Mouse (Mus musculus): ENCODE measurements around the gene Pknox2. TPM values are rescaled to one million over a fixed set of nuclear protein-coding genes. Genes with fewer than 3 reads are reported as not detected.

Pknox2 gene
- polyA plus RNA-seq, 1 experiment from 2014 or later: 14.5 TPM

DNA sequence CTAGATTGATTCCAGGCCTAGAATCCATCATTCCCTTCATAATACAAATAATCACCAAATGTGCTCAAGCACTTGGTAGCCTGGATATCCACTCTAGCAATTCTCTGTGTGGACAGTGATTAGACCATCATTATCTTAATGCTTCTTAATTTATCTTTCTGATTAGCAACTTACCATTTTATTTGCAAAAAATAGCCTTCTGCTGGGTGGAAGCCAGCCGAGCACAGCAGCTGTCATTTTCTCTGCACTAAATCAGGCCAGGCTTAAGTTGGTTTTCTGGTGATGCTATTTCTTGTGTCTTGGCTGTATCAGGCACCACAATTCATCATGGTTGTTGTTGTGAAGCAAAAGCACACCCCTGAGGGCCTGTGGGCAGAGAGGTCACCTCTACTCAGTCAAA, 112.9 kb downstream of the Pknox2 start:
- Histone ChIP-seq H3K27me3 (peaks cover 53% of the 10 kb centered on the region), H3K4me3 (no peak overlapping the region), H3K36me3 (no peaks in the 10 kb centered on the region), H3K4me1 (peaks cover 51% of the 10 kb centered on the region), H3K9me3 (no peaks in the 10 kb centered on the region), H3K27ac (no peak overlapping the region), H3K9ac (no peak overlapping the region), H3K4me2 (replicated peaks) (no peak overlapping the region)
- 48% methylated on average over 1 of the region's 1 CpGs for WGBS
- no peak for ATAC-seq (ENCODE audit: low FRiP score, low read depth)

DNA sequence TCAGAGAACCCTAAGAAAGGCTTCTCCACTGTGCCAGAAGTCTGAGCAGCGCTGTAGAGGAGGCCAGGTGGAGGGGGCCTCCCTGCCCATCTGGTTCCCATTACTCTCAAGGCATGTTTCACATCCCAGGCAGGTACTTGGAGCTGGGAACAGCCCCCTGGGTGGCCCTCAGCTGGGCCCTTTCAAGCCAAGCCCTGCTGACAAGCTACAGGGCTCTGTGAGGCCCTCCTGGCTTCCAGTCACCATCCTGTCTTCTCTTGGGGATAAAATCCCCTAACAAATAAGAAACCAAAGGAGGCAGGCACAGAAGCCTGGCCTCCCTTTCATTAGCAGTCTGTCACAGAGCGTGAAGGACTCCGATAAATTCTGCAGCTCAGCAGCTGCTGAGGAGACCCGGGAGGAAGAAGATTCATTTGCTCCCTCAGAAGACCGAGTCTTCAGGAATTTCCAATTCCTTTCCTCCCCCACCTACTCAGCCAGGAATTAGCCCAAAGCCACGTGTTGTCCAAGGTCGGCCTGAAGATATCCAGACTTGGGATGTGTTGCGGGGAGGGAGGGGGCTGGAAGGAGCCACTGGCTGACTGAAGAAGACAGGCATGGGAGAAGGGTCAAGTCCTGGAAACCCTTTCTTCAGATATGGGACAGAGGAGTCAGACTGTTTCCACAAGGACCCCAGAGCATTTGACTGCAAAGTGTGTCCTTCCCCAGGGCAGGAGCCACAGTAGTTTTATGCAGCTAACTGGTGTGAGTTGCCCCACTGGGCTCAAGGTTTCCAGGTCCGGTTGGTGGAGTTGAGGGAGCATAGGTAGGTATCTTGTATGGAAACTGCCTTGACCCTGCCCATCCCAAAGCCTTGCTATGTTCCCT, 116.6 kb downstream of the Pknox2 start:
- 12% methylated on average over 9 of the region's 9 CpGs for whole genome bisulfite sequencing
- H3K36me3 ChIP-seq: no peaks in the 10 kb centered on the region
- no peaks in the 10 kb centered on the region for H3K9me3 ChIP-seq
- no peak overlapping the region for H3K4me3 ChIP-seq
- ATAC-seq (ENCODE audit: low FRiP score, low read depth): peak; percentile 91
- H3K27ac ChIP-seq: peak overlapping the region; percentile 35
- peaks cover 54% of the 10 kb centered on the region for H3K4me1 ChIP-seq
- peak overlapping the region; percentile 45 for H3K4me2 ChIP-seq (replicated peaks)
- H3K9ac ChIP-seq: no peak overlapping the region; the same call in 1 of the 2 replicates
- H3K27me3 ChIP-seq: peaks cover 69% of the 10 kb centered on the region

DNA sequence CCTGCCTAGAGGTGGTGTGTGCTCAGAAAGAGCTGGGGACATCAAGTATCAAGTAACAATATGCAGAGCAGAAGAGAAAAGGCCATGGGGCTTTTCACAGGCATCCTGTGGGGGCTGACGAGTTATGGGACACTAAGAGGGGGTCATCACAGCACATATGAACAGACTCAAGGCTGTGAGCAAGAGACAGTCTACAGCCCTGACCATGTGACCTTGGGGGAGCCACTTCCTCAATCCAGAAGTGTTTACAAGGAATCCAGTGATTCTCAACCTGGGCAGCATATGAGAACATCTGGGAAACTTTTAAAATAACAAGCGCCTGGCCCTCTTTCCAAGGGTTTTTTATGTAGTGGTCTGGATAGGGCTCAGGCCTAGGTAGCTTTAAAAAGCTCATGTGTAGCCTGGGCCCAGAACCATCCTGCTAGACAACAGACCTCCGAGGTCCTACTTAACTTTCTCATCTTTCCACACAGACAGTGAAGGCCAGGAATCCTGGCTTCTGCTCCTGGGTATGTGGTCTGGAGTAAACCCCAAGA, 117.3 kb downstream of the Pknox2 start:
- ATAC-seq (ENCODE audit: low FRiP score, low read depth): peak; percentile 66
- Histone ChIP-seq H3K4me3 (no peak overlapping the region), H3K27ac (peak overlapping the region; percentile 35), H3K9ac (no peak overlapping the region), H3K4me2 (replicated peaks) (peak overlapping the region; percentile 45), H3K4me1 (peaks cover 55% of the 10 kb centered on the region), H3K36me3 (no peaks in the 10 kb centered on the region), H3K9me3 (no peaks in the 10 kb centered on the region), H3K27me3 (peaks cover 76% of the 10 kb centered on the region)
- WGBS: 13% methylated on average over 3 of the region's 3 CpGs

DNA sequence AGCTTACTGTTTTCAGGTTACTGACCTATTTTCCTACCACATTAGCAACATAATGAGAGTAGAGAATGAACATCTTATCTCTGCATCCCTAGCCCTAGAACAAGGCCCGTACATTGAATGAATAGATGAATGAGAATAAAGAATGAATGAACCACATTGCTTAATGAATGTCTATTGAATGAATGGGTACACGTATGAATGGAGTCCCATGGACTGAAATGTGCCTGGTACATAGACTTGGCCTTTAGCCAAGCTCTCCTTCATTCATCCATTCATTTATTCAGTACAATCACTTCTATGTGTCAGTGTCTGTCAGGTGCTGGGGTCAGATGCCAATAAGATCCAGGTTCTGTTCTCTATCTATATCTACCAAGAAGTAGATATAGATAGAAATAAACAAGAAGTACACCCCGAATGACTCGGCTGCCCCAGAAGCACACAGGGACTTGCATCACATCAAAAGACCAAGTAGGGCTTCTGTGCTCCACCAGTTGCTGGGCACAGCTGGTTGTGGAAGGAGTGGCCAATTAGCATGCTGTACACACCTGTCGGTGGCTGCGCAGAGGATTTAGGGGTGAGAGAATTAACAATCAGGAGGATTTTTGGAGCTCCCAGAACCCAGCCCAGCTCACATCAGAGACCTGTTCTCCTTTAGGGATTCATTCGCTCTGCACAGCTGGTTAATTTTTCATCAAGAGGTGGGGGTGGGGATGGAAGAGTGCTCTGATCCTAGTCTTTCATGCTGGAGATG, 119.2 kb downstream of the Pknox2 start:
- no peak overlapping the region for H3K9ac ChIP-seq
- H3K4me2 ChIP-seq (replicated peaks): no peak overlapping the region
- WGBS: 61% methylated on average over 7 of the region's 7 CpGs
- no peaks in the 10 kb centered on the region for H3K9me3 ChIP-seq
- peaks cover 46% of the 10 kb centered on the region for H3K4me1 ChIP-seq
- H3K36me3 ChIP-seq: no peaks in the 10 kb centered on the region
- H3K27ac ChIP-seq: no peak overlapping the region
- peaks cover 77% of the 10 kb centered on the region for H3K27me3 ChIP-seq
- H3K4me3 ChIP-seq: no peak overlapping the region
- ATAC-seq (ENCODE audit: low FRiP score, low read depth): no peak

DNA sequence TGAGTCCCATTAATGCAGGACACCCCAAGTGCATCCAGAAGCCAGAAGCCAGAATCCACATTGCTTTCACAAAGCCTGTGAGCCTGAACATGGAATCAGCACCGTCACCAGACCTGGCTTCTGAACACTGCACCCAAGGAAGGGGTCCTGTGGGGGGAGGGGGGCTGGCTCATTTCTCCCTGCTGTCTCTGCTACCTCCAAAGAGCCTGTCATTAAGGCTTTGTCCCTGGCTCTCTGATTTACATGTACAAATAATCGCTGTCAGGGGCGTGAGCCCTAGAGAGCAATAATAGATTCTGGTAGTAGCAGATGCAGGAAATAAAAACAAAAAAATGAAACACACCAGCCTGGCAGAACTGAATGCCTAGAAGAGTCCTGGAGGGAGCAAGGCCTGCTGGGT, 121.3 kb downstream of the Pknox2 start:
- H3K36me3 ChIP-seq: no peaks in the 10 kb centered on the region
- peaks cover 44% of the 10 kb centered on the region for H3K4me1 ChIP-seq
- no peak overlapping the region for H3K4me2 ChIP-seq (replicated peaks)
- no peak overlapping the region for H3K27ac ChIP-seq
- WGBS: 43% methylated on average over 3 of the region's 3 CpGs
- H3K4me3 ChIP-seq: no peak overlapping the region
- H3K27me3 ChIP-seq: peaks cover 81% of the 10 kb centered on the region
- no peaks in the 10 kb centered on the region for H3K9me3 ChIP-seq
- no peak for ATAC-seq (ENCODE audit: low FRiP score, low read depth)
- H3K9ac ChIP-seq: no peak overlapping the region

DNA sequence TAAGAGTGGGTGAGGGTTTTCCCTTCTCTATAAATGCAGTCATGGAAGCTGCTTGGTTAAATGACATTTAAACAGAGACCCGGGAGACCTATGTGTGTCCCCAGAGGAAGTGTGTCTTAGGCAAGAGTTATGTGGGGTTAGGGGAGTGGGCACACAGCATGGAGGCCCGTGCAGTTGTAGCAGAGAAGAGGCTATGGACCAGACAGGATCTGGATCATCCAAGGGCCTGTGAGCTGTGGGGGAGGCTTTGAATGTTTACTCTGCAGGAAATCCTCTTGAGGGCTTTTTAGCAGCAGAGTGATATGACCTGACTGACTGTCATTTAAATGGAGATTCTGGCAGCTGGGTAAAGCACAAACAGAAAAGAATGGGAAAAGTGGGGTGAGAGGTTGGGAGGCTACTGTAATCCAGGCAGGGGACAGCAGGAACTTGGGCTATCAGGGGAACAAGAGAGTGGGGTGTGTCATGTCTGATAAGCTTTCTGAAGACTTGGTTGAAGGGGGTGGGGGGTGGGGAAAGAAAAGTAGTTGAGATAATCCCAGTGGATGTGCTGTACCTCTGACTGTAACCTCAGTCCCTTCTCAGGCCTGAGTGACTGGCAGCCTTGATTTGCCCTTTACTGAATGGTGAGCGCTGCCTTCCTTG, 125.5 kb downstream of the Pknox2 start:
- H3K27me3 ChIP-seq: peaks cover 96% of the 10 kb centered on the region
- H3K27ac ChIP-seq: no peak overlapping the region
- no peaks in the 10 kb centered on the region for H3K9me3 ChIP-seq

DNA sequence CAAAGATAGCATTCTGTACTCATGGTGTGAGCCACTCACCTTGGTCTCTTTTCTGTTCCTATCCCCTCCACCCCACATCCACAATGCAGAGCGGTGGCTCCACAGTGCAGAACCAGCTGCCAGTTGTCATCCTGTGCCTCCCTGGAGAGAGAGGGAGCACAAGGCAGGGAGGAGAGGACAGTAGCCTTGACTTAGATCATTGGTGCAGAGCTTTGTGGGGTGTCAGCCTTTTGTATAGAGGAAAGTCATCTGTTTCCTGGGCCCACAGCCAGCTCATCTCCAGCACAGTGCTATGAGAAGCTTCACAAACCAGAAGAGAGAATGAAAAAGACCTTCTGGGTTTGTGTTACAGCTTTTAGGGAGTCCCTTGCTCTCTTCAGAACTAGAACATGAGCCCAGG, 129.1 kb downstream of the Pknox2 start:
- Histone ChIP-seq H3K4me1 (peaks cover 20% of the 10 kb centered on the region), H3K9me3 (no peaks in the 10 kb centered on the region), H3K9ac (no peak overlapping the region), H3K36me3 (no peaks in the 10 kb centered on the region), H3K4me3 (no peak overlapping the region), H3K4me2 (replicated peaks) (no peak overlapping the region), H3K27ac (no peak overlapping the region), H3K27me3 (peaks cover 93% of the 10 kb centered on the region)
- no peak for ATAC-seq (ENCODE audit: low FRiP score, low read depth)
- WGBS: 68% methylated on average over 1 of the region's 1 CpGs

More for the DNA sequence above, 125.5 kb downstream of the Pknox2 start:
- Histone ChIP-seq H3K4me3 (no peak overlapping the region), H3K9ac (no peak overlapping the region), H3K4me2 (replicated peaks) (no peak overlapping the region), H3K4me1 (peaks cover 20% of the 10 kb centered on the region), H3K36me3 (no peaks in the 10 kb centered on the region)
- WGBS: 31% methylated on average over 3 of the region's 3 CpGs
- no peak for ATAC-seq (ENCODE audit: low FRiP score, low read depth)

DNA sequence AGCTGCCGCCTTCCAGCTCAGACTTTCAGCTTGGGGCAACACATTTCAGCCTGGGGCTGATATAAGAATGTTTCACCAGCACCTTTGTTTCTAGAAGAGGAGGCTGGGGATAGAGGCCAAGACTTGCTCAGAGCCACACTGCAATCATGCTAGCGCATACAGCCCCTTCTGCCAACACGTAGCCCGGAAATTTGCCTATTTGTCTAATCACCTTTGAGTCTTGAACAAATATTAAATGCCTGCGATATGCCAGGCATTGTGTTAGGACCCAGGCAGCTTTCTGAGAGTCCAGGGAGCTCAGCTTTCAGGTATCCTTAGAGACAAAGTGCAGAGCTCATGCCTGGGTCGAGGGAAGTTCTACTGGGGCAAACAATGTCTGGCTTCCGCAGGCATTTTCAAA, 130.0 kb downstream of the Pknox2 start:
- Histone ChIP-seq H3K27me3 (peaks cover 89% of the 10 kb centered on the region), H3K27ac (no peak overlapping the region), H3K4me3 (no peak overlapping the region), H3K4me1 (peaks cover 26% of the 10 kb centered on the region), H3K9ac (no peak overlapping the region), H3K9me3 (no peaks in the 10 kb centered on the region), H3K4me2 (replicated peaks) (no peak overlapping the region), H3K36me3 (no peaks in the 10 kb centered on the region)
- no peak for ATAC-seq (ENCODE audit: low FRiP score, low read depth)
- 74% methylated on average over 7 of the region's 7 CpGs for whole genome bisulfite sequencing

DNA sequence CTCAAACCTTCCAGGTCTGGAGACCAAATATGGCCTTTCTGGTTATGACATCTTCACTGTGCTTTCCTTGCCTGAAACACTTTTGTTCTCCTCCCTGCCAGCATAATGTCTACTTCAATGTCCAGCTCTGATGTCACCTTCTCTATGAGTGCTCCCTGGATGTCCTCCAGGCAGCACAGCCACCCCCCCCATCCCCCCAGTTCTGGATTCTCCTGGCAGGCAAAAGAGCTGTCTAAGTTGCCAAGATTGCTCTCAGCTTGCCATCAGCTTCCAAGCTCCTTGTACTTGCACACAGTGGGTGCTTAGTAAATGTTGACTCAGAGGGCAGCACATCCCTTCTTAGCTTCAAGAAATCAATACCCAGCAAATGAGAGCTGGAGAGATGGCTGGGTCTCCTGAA, 131.0 kb downstream of the Pknox2 start:
- no peak overlapping the region for H3K4me3 ChIP-seq
- no peak overlapping the region for H3K4me2 ChIP-seq (replicated peaks)
- no peaks in the 10 kb centered on the region for H3K36me3 ChIP-seq
- H3K9me3 ChIP-seq: no peaks in the 10 kb centered on the region
- no peak overlapping the region for H3K9ac ChIP-seq
- H3K27me3 ChIP-seq: peaks cover 88% of the 10 kb centered on the region
- ATAC-seq (ENCODE audit: low FRiP score, low read depth): no peak
- H3K4me1 ChIP-seq: peaks cover 30% of the 10 kb centered on the region
- H3K27ac ChIP-seq: no peak overlapping the region

DNA sequence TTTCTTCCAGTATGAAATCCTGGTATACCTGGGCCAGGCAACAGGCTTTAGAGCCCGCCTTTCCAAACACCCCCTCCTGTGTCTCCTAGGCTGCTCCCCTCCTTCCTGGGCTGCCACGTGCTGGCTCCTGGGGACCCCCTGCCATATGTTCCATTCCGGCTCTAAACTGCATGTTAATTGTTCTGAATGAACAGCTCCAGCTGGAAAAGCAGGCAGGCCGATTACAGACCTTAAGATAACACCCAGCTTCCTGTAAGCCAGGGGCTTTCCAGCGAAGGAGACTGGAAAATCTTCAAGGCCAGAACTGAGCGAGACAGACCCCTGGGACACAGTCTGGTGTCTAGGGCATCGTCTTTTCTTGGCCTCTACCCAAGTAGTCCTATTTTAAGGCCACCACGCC, 133.6 kb downstream of the Pknox2 start:
- Histone ChIP-seq H3K36me3 (no peaks in the 10 kb centered on the region), H3K4me1 (peaks cover 41% of the 10 kb centered on the region), H3K4me2 (replicated peaks) (no peak overlapping the region), H3K9ac (no peak overlapping the region), H3K9me3 (no peaks in the 10 kb centered on the region), H3K27me3 (peaks cover 71% of the 10 kb centered on the region), H3K27ac (no peak overlapping the region), H3K4me3 (no peak overlapping the region)
- ATAC-seq (ENCODE audit: low FRiP score, low read depth): peak; percentile 63
- 18% methylated on average over 8 of the region's 8 CpGs for WGBS

DNA sequence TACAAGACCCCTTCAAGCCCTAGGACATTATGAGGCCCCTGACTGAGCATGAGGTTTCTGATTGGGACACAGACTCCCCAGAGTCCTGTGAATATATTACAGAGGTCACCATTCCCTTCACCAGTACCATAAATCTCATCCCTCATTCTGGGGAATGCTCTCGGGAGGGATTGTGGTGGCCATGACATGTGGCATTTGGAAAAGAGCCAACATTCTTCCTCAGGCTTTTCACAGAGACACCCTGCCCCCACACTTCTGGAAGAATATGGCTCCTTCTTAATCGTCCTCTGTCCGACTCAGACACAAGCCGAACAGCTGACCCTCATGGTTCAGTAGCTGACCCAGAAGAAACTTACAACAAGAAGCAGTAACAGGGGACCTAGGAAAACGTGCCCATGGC, 139.1 kb downstream of the Pknox2 start:
- 44% methylated on average over 5 of the region's 5 CpGs for WGBS
- H3K36me3 ChIP-seq: no peaks in the 10 kb centered on the region
- no peak overlapping the region for H3K4me3 ChIP-seq
- H3K9ac ChIP-seq: no peak overlapping the region
- H3K4me1 ChIP-seq: peaks cover 38% of the 10 kb centered on the region
- no peak overlapping the region for H3K4me2 ChIP-seq (replicated peaks)
- H3K27ac ChIP-seq: no peak overlapping the region
- H3K9me3 ChIP-seq: no peaks in the 10 kb centered on the region
- H3K27me3 ChIP-seq: peaks cover 72% of the 10 kb centered on the region
- ATAC-seq (ENCODE audit: low FRiP score, low read depth): no peak

DNA sequence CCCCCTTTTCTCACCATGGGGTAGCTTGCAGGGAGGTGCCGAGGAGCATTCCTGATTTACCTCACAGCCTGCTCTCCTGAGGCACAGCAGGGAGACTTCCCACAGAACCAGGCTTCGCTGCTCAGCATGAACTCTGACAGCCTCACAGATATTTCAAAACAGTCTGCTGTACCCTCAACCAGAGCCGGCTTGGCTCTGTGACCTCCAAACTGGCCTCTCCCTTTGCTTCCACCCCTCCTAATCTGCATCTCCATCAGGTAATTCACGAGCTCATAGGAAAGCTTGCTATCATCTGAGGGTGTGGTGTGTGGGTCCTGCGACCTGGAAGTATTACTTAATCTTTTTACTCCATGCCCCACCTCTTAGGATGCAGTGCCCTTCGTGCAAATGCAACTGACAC, 142.5 kb downstream of the Pknox2 start:
- Histone ChIP-seq H3K36me3 (no peaks in the 10 kb centered on the region), H3K4me1 (peaks cover 25% of the 10 kb centered on the region), H3K4me2 (replicated peaks) (no peak overlapping the region), H3K27ac (no peak overlapping the region), H3K27me3 (peaks cover 57% of the 10 kb centered on the region), H3K9ac (no peak overlapping the region), H3K4me3 (no peak overlapping the region), H3K9me3 (no peaks in the 10 kb centered on the region)
- WGBS: 39% methylated on average over 6 of the region's 6 CpGs
- no peak for ATAC-seq (ENCODE audit: low FRiP score, low read depth)
